Mouse (Mus musculus): ENCODE results near the gene Mthfd1l.

DNA sequence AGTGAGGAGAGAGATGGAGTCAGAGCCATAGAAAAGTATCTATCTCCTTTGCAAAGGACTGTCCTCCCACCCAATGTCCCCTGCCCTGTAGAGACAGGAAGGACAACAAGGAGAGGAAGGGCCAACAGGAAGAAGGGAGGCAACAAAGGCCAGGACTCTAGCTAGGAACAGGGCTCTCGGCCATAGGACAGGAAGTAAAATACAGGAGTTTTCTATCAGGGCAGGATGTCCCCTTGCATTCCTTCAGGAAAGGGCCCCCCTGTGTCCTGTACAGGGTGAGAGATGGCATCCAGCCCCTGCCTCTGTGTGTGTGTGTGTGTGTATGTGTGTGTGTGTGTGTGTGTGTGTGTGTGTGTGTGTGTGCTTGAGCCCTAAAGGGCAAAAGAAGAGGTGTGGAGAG is 209.0 kb downstream of the Mthfd1l start:
- TF ChIP-seq POLR2A (IDR thresholded peaks at IDR 0.05; ENCODE audit: low read depth, low read length) = no peak
- no peak for TF ChIP-seq RCOR1 (conservative IDR thresholded peaks at IDR 0.05; ENCODE audit: low read depth, low read length)
- no peak for TF ChIP-seq CTCF (conservative IDR thresholded peaks at IDR 0.05 in 1 of 2, IDR thresholded peaks at IDR 0.05 in 1 of 2; ENCODE audit: low read depth in 2 of 2, low read length in 2 of 2)
- TF ChIP-seq MEF2A (IDR thresholded peaks at IDR 0.05; ENCODE audit: borderline replicate concordance, low read depth, low read length) = no peak
- TF ChIP-seq ETS1 (conservative IDR thresholded peaks at IDR 0.05; ENCODE audit: low read depth, low read length) = no peak
- no peak for TF ChIP-seq ZC3H11A (IDR thresholded peaks at IDR 0.05; ENCODE audit: low read depth, low read length)
- no peak for TF ChIP-seq E2F4 (IDR thresholded peaks at IDR 0.05; ENCODE audit: insufficient replicate concordance, low read depth, low read length)
- TF ChIP-seq MYC (IDR thresholded peaks at IDR 0.05; ENCODE audit: low read depth, low read length) = no peak
- no peak for TF ChIP-seq ZMIZ1 (IDR thresholded peaks at IDR 0.05; ENCODE audit: low read depth, low read length)
- no peak for TF ChIP-seq NRF1 (IDR thresholded peaks at IDR 0.05; ENCODE audit: low read depth, low read length)
- TF ChIP-seq MAZ (IDR thresholded peaks at IDR 0.05; ENCODE audit: low read depth, low read length) = no peak
- no peak for TF ChIP-seq SIN3A (IDR thresholded peaks at IDR 0.05; ENCODE audit: low read length)
